Mouse (Mus musculus) adipocyte (in vitro differentiated cells): ENCODE measurements at regions not wholly inside any gene's neighbourhood (a gene's known extent, or its start where the extent isn't known, plus 50 kb on each side); places are given as distances from the start of the nearest gene placed in this dataset.

ENCODE experiments used
- DNase-seq: peaks from one replicate; pipeline ENCODE4 v3.0.0-alpha.2; 2016; ENCODE audit warnings: low spot score

DNA sequence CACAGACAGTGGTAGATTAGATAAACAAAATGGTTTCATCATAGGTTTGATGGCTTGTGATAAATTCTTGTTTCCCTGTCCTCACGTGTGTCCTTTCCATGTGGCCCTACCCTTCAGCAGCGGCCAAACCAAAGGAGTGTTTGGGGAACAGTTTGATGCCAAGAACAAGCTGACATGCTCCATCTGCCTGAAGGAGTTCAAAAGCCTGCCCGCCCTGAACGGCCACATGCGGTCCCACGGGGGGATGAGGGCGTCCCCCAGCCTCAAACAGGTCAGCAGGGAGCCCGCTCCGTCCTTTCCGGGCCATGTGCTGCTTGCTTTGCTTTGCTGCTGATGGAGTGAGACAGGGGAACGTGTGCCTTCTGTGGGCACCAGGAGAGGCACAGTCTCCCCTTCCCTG is 51.0 kb upstream of the Mrps10 start:
- no peak for DNase-seq

DNA sequence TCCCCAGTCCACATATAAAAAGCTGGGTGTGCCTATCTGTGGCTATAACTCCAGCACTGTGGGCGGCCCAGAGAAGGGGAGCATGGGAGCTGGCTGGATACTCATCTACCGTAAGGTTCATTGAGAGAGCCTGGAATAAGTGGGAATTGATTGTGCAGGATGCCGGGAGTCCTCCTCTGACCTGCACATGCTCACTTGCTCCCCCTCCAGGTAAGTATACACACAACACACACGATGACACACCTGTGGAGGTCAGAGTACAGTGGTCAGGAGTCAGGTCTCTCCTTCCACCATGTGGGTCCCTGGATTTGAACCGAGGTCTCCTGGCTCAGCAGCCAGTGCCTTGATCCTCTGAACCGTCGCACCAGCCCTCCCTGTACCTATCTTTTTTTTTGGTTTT is 55.5 kb upstream of the Mrps10 start:
- no peak for DNase-seq

DNA sequence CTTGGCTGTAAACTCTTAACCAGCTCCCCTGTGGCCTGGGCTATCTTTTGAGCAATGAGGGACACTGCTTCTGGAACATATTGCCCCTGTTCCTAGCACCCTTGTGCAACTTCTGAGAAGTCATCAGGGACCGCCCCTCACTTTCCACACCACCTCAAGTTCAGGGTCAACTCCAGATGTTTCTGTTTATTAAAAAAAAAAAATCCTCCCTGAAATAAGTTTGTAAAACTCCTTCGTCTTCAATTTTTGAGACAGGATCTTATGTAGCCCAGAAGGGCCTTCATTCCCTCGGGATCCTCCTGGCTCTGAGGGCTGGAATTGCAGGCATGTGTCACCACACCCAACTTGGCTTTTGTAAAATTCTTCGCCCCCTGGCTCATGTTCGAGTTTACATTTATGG is 57.4 kb upstream of the Mrps10 start:
- peak; percentile 71 for DNase-seq

DNA sequence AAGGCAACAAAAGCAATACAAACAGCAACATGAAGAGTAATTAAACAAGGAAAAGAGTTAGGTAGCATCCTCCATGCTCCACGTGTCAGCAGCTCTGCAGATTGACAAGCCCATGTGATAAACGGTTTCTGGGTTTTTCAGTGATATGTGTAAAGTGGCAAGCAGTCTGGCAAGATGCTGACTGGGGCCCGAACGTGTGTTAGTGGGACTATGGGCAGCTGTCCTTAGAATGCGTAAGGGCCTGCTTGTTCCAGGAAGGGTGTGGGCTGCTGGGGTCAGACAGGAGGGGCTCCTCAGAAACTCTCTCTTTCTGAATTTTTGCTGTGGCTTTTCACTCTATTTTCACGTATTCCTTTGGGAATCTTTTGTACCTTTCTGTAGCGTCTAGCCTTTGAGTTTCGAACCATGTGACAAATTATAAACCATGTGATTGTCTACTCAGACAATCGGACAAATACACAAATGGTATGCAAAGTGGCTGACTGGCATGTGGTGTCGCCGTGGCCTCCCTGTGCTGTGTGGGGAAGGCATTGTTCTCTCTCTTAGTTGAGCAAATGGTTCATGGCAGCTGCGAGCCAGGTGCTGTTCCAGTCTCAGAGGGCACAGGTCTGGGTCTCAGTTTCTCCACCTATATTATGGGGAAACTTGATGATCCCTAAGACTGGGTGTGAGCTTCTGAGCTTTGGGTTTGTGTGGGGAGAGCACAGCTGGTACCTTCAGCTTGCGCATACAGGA is 62.5 kb upstream of the Mrps10 start:
- no peak for DNase-seq

DNA sequence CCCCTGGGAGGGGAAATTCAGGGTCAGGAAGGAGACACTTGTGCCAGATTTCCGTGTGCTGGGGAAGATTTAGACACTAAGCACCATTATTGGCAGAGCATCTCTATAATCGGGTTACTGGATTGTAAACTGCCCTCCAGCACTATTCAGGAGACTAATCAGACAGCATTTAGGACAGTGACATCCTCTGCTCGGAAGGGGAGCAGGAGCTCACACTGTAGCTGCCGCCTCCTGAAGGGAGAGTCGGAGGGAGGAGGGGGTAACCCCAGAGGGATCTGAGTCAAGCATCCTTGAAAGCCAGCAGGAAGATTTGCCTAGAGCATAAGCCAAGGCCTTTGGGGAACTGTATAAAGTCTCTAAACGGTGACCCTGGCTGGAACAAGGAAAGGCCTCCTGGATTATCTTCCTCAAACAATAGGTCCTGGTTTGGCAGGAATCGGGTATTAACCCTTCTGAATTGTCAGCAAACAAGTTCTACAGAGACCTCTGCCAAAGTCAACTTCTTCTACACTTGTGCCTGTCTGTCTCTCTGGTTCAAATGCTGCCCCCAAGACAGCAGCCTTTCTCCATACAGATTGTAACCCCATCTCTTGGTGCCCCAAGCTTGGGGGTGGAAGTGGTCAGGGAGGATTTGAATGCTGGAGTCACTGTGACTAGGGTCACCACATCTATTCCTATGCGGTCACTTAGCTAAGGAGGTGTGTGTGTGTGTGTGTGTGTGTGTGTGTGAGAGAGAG is 64.1 kb upstream of the Mrps10 start:
- no peak for DNase-seq

DNA sequence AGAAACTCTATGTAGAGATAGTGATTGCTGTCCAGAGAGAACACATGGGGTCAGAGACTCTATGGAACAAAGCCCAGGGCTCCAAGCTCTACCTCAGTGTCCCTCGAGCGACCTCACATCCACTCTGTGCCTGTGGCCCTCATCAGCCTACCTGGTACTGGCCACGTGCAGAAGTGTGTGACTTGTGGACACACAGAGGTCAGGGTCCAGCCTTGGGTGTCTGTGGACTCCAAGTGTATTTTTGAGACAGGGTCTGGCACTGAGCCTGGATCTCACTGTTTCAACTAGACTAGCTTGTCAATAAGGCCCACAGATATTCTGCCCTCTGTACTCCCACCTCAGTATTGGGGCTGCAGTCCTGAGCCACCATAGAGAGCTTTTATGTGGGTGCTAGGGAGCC is 65.1 kb upstream of the Mrps10 start:
- DNase-seq: no peak

DNA sequence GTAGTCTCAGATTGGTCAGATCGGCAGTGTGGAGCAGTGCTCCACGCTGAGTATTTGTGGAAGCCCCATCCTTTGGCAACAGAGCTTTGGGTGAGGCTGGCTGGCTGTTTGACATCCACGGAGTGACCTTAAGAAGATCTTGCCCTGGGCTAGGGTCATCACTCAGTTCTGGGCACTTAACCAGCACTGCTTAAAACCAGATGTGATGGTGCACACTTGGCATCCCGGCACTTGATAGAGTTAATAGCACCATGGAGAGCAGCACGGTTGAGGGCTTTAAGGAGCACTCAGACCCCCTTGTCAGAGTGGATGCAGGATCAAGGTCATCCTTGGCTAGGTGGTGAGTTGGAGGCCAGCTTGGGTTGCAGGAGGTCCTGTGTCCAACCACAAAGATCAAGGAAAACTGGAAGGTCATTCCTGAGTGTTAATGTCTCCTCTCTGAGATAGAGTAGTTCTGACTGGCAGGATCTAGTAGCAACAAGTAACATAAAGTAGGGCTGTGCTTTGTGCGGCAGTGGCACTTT is 70.2 kb upstream of the Mrps10 start:
- DNase-seq: peak; percentile 28

DNA sequence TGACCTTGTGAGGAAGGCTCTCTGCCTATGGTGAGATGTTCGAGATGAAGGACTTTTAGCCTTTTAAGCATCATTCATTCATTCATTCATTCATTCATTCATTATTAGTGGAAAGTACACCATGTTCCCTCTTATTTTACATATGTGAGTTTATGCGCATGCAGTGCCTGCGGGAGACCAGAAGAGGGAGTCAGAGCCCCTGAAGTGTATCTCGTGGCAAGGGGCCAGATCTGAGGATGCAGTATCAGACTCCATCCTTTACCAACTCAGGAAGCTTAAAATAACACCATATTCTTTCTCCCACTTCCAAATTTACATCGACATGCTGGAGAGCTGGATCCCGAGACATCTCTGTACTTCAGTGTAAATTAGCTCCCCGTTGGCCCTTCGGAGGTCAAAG is 70.7 kb upstream of the Mrps10 start:
- DNase-seq: no peak

DNA sequence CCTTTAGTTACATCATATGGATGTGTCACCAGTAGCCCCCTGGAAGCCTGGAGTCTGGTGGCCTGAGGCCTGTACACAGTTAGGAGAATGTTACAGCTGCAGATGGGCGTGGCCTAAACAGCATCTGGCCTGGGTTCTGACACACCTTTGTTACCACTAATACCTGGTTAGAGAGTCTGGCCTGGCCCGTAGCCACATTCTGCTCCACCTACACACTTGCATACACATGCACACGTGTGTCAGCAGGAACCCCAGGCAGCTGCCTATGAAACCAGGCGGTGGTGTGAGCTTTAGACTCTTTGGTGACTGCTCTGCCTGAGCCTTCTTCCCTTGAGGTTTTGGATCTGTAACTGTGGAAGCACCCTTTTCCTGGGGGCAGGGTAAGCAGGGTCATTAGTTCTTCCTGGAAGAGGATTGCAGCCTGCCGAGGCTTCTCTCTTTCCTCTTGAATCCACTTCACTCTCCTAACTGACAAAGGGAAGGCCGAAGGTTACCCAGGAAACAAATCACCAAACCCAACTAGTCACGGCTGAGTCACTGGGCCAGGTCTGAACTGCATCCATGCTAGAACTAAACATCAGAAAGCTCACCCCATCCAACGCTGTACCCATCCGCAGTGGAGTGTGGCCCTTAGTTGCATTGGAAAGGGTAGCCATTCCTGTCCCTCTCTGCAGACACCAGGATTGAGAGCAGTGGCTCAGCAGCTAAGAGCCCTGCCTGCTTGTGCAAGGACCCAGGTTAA is 71.8 kb upstream of the Mrps10 start:
- DNase-seq: no peak

DNA sequence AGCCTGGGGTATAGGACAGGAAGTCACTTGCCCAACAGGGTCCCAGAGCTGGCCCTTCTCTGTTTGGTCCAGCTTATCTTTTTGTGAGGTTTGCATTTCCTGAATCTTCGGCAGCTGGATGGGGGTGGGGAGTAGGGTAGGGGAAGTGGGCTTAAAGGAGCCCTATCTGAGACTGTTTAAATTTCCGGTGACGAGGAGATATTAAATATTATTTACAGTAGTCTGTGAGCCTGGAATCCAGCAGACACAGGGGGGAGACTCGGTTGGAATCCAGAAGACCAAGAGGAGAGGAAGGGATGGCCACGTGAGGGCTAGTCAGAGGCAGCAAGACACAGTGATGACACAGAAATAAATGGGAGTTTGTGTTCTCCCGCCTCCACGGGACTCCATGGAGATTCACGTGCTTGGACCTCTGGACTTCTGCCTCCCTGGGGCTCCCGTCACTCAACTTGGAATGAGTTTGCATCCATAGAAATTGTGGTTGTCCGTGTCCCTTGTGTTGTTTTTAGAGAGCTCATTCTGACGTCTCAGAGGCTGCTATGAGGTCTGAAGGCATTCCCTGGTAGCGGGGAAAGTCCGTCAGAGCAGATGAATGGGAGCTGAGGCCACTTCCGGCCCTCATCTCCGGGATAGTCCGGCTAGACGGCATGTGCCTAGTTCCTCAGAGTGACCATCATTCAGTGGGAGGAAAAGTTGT is 73.2 kb upstream of the Mrps10 start:
- DNase-seq: no peak

DNA sequence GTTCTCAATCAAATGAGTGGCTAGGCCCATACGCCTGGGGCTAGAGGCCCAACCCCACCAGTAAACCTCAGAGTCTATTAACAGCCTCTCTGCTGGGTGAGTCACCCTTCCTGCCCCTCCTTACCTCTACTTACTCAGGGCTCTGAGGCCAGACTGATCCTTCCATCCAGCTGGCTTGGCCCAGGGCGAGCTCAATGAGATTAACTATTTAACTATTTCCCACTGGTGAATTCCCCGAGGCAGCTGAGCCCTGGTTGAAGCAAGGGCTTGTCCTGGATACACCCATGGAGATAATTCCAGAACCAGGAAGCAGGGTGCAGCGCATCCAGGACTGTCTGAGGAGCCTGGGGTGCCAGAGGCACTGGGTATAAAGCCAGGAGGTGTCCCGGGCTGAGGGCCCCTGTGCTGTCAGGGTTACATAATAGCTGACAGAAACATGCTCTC is 74.6 kb upstream of the Mrps10 start:
- DNase-seq: peak; percentile 32

DNA sequence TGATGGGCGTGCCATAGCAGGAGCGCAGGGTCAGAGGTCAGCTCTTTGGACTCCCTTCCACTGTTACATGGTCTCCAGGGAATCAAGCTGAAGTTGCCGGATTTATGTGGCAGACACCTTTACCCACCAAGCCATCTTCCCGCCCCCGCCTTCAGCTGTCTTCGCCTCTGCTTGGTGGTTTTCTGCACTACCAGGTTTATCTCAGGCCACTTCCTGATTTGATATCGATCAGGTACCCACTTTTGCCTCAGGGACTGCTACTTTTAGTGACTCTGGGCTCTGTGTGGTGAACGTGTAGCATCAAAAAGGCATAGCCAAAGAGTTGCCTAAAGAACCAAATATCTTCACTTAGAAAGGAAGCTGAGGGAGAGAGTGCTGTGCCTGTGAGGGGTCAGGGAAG is 75.5 kb upstream of the Mrps10 start:
- no peak for DNase-seq

DNA sequence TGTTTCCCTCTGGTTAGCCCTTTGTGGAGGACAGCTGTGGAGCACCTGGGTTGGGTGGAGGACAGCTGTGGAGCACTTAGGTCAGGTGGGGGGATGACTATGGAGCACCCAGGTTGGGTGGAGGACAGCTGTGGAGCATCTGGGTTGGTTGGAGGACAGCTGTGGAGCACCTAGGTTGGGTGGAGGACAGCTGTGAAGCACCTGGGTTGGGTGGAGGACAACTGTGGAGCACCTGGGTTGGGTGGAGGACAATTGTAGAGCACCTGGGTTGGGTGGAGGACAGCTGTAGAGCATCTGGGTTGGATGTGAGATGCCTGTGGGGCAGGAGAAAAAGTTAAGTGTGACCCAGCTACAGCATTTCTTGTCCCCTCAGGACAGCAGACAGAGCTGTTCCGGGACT is 77.1 kb upstream of the Mrps10 start:
- DNase-seq: no peak

DNA sequence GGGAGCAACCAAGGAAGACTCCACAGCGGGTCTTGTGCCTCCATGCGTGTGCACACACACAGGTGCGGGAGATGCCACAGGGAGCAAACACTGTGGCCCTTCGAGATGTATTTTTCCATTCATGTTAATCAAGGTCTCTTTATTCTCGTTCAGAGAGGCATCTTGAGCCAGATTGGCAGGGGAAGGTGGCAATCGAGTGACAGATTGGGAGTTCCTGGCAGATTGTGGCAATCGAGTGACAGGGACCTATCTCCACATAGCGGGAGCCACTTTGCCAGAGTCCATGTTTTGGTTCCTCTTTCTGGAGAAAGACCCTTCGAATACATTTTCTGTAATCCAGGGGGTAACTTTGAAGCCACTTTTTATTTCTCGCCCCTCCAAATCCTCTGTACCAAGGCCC is 83.1 kb upstream of the Mrps10 start:
- DNase-seq: no peak

DNA sequence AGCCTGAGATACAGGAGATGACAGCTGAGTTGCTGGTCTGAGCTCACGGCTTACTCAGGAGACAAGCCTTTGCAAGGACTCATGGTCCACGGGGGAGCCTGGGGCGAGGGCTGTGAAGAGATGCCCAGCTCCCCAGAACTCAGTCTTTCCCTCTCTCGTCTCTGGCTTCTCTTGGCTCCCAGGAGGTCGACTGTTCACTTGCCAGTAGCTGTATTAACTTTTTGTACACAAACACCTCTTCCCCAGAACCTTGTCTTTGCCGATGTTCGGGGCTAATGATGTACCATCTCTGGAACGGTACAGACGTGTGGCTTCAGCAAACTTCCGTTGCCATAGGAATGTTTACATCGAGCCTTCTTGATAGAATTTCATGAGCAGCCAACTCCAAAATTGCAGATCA is 84.5 kb upstream of the Mrps10 start:
- DNase-seq: no peak

DNA sequence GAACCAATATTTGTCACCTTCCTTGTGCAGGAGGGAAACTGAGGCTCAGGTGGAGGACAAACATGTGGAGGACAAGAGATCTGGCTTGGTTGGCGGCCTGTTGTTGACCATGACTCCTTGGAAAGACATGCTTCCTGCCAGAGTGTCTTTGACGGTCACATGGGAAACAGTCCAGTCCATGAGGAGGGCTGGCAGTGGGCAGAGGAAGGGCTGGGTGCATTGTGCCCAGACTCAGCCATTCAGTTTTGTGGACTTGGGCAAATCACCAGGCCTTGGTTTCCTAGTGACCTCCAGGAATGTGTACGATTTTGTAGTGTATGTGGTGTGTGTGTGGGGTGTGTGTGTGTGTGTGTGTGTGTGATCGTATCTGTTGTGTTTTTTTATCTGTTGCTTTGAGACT is 85.5 kb upstream of the Mrps10 start:
- no peak for DNase-seq

DNA sequence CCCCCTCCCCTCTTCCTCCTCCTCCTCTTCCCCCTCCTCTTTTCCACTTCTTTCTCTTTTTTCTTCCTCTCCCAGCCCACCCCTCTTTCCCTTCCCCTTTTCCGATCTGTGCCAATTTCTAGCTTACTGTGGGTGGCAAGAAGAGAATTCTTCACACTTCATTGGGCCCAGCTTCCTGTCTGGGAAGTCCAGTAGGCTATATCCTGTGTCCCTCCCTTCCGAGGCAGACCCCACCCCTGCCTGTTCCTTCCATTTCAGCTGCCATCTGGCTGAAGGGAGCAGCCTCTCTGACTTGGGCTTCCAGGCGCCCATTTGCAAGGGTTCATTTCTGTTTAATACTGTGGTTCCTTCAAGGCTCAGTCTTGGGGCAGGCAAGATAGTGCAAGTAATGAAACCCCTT is 86.2 kb upstream of the Mrps10 start:
- DNase-seq: no peak

DNA sequence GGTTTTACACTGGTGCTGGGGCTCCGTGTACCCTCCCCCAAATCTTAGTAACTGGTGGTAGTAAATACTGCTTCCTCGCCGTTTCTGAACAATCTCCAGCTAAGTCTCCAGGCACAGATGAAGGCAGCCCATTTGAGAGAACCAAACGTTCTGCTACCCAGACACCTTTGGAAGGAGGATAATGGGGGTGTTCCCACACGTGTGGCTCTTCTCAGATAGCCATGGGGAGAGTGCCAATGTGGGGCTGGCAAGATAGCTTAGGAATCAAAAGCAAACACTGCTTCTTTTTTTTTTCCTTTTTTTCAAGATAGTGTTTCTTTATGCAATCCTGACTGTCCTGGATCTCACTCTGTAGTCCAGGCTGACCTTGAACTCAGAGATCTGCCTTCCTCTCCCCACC is 90.8 kb upstream of the Mrps10 start:
- no peak for DNase-seq

DNA sequence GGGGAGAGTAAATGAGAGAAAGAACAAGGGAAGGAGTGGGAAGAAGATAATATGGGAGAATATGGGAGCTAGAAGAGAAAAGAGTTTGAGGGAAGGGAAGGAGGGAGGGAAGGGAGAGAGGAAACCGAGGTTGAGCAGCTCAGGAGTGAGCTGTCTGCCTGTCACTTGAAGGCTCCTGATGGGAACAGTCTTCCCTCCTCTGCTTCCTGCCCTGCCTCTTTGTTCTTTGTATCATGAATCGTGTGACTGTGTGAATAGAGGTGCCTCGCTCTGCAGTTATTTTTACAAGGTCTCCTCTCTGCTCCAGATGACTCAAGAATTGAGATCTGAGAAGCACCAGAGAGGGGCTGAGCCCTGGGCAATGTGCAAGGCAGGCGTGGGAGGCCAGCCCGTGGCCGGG is 92.0 kb upstream of the Mrps10 start:
- no peak for DNase-seq

DNA sequence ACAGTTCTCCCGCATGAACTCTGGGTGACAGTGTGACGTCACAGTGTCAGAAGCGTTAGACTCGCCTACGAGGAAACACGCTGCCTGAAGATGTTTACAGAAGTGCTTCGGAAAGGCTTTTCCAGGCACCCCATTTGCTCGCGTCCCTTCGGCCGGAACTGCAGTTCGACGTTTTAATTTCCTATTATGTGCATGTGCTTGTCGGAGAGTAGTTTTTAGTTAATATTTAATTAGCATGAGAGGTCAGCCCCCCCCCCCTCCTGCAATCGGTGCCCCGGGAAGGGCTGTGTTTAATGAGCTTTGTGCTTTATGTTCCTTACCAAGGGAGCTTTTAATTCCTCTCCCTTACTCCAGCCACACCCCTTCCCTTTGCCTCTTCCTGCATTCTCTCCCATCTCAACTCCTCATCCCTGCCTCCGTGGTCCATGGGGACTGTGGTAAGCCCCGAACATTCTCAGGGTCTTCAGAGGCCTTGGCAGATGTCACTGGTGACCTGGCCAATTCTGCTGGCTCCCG is 92.8 kb upstream of the Mrps10 start:
- no peak for DNase-seq

DNA sequence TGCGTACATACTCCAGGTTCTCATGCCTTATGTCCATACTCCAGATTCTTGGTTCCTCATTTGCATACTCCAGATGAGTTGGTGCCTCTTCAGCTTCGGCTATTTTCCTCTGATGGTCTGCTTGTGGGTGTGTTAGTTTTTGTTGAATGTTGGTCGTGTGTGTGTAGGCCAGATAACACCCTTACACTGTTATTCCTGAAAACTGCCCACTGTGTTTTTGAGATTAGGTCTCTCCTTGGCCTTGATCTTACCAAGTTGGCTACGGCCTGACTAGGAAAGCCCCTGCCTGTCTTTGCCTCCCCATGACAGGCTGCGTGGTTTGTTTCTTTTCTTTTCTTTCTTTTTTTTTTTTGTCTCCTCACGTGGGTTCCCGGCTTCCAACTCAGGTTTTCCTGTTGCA is 95.4 kb upstream of the Mrps10 start:
- DNase-seq: no peak
